In genomic region chr7:80783841-80784240, GRCm38 (mm10) we compare ENCODE assay signal across 19 mouse cellular contexts. TPM values are rescaled to one million over a fixed set of nuclear protein-coding genes. Genes with fewer than 3 reads are reported as not detected.
A peak's percentile ranks its signal among the peaks of the same experiment; 100 is the strongest.
DNase-seq lines count a peak whose midpoint lies in the region; ATAC-seq and TF ChIP-seq lines count a peak whose summit lies in the region.
"Had no signal": no experiment of that assay in that cellular context is flagged by ENCODE, and none has a peak within 500 bp of the region (broad histone marks: within the 10 kb centered on the region; RNA-seq: fewer than 3 reads in every experiment).

No protein-coding gene starts in this region.

- WGBS in kidney, postnatal 0 days, result 90% methylated on average over 5 of the region's 5 CpGs
- 71% methylated on average over 5 of the region's 5 CpGs for WGBS in liver, embryonic 12.5 days (ENCODE audit: insufficient replicate concordance)
- 68% methylated on average over 5 of the region's 5 CpGs for WGBS in stomach, embryonic 16.5 days
- 94% methylated on average over 5 of the region's 5 CpGs for WGBS in forebrain, embryonic 14.5 days

- TF ChIP-seq CTCF in kidney, postnatal 0 days (IDR thresholded peaks at IDR 0.05; ENCODE audit: low read depth), result no peak

- DNase-seq in adrenal gland, postnatal 14 days, result peak; percentile 53
- DNase-seq in adrenal gland, postnatal 4 days (ENCODE audit: low spot score in 2 of 2), result no peak
- DNase-seq in kidney, postnatal 0 days (ENCODE audit: low spot score), result no peak
- DNase-seq in kidney, postnatal 14 days, result no peak
- no peak for DNase-seq in forebrain, embryonic 14.5 days (ENCODE audit: low spot score)
- DNase-seq in left cerebral cortex, adult 9 months (ENCODE audit: low spot score in 2 of 2), result no peak
- DNase-seq: cerebellum, adult 9-11 months; gastrocnemius, postnatal 14 days; lung, postnatal 14 days; thymus, postnatal 36 days had no signal

- no peak overlapping the region for H3K4me3 ChIP-seq in kidney, postnatal 0 days (replicated peaks; ENCODE audit: low read depth, low read length)
- no peak overlapping the region for H3K4me3 ChIP-seq in liver, embryonic 12.5 days
- no peak overlapping the region for H3K4me3 ChIP-seq in stomach, embryonic 16.5 days (replicated peaks; ENCODE audit: low read length)
- H3K4me3 ChIP-seq in forebrain, embryonic 14.5 days (ENCODE audit: low read depth, low read length), result no peak overlapping the region
- H3K4me3 ChIP-seq: embryonic facial prominence, embryonic 15.5 days; forebrain, embryonic 10.5 days; left cerebral cortex, adult 2 months; limb, embryonic 13.5 days; midbrain, embryonic 12.5 days; neural tube, embryonic 15.5 days had no signal

- no peaks in the 10 kb centered on the region for H3K27me3 ChIP-seq in kidney, postnatal 0 days (ENCODE audit: insufficient read depth, low read length)
- H3K27me3 ChIP-seq in liver, embryonic 12.5 days (replicated peaks), result no peaks in the 10 kb centered on the region
- no peaks in the 10 kb centered on the region for H3K27me3 ChIP-seq in stomach, embryonic 16.5 days (ENCODE audit: control insufficient read depth, insufficient read depth, low read length)
- H3K27me3 ChIP-seq in forebrain, embryonic 14.5 days (replicated peaks; ENCODE audit: control insufficient read depth, insufficient read depth, low read length), result no peaks in the 10 kb centered on the region
- H3K27me3 ChIP-seq: embryonic facial prominence, embryonic 15.5 days; limb, embryonic 13.5 days; midbrain, embryonic 12.5 days; neural tube, embryonic 15.5 days had no signal

- no peaks in the 10 kb centered on the region for H3K9me3 ChIP-seq in kidney, postnatal 0 days (replicated peaks; ENCODE audit: low read length)
- H3K9me3 ChIP-seq in liver, embryonic 12.5 days (replicated peaks), result no peaks in the 10 kb centered on the region
- no peaks in the 10 kb centered on the region for H3K9me3 ChIP-seq in stomach, embryonic 16.5 days (replicated peaks; ENCODE audit: control insufficient read depth, low read length)
- H3K9me3 ChIP-seq in forebrain, embryonic 14.5 days (replicated peaks; ENCODE audit: control insufficient read depth, low read length), result no peaks in the 10 kb centered on the region
- H3K9me3 ChIP-seq: embryonic facial prominence, embryonic 15.5 days; forebrain, embryonic 10.5 days; limb, embryonic 13.5 days; midbrain, embryonic 12.5 days; neural tube, embryonic 15.5 days had no signal

- H3K4me1 ChIP-seq in kidney, postnatal 0 days (replicated peaks; ENCODE audit: insufficient read depth, low read length), result peaks cover 33% of the 10 kb centered on the region; the same call in 1 of the 2 replicates
- H3K4me1 ChIP-seq in liver, embryonic 12.5 days, result peaks cover 48% of the 10 kb centered on the region
- peaks cover 59% of the 10 kb centered on the region for H3K4me1 ChIP-seq in stomach, embryonic 16.5 days (ENCODE audit: control insufficient read depth, insufficient read depth, low read length)
- no peaks in the 10 kb centered on the region for H3K4me1 ChIP-seq in forebrain, embryonic 14.5 days (ENCODE audit: control insufficient read depth, insufficient read depth, low read length)

- no peak; the same call in 1 of the 2 replicates for ATAC-seq in kidney, postnatal 0 days (replicated peaks; ENCODE audit: low FRiP score, low read depth)
- ATAC-seq in liver, embryonic 12.5 days, result peak; percentile 48; the same call in 1 of the 2 replicates
- ATAC-seq in stomach, embryonic 16.5 days (ENCODE audit: insufficient read depth, low FRiP score), result no peak
- ATAC-seq in forebrain, embryonic 14.5 days, result no peak
- ATAC-seq: hindbrain, postnatal 0 days had no signal

- H3K9ac ChIP-seq in kidney, postnatal 0 days (ENCODE audit: low read depth, low read length), result no peak overlapping the region
- H3K9ac ChIP-seq in liver, embryonic 12.5 days, result no peak overlapping the region
- no peak overlapping the region for H3K9ac ChIP-seq in stomach, embryonic 16.5 days (ENCODE audit: low read length)
- no peak overlapping the region for H3K9ac ChIP-seq in forebrain, embryonic 14.5 days (ENCODE audit: low read length)
- H3K9ac ChIP-seq: embryonic facial prominence, embryonic 15.5 days; limb, embryonic 13.5 days; midbrain, embryonic 12.5 days; neural tube, embryonic 15.5 days had no signal

- H3K27ac ChIP-seq in kidney, postnatal 0 days, result peak overlapping the region; percentile 31; the same call in 1 of the 2 replicates
- no peak overlapping the region for H3K27ac ChIP-seq in liver, embryonic 12.5 days
- H3K27ac ChIP-seq in stomach, embryonic 16.5 days (ENCODE audit: low read length), result peak overlapping the region; percentile 10
- H3K27ac ChIP-seq in forebrain, embryonic 14.5 days (ENCODE audit: low read depth, low read length), result no peak overlapping the region
- H3K27ac ChIP-seq: embryonic facial prominence, embryonic 15.5 days; forebrain, embryonic 10.5 days; hindbrain, postnatal 0 days; left cerebral cortex, adult 2 months; limb, embryonic 13.5 days; midbrain, embryonic 12.5 days; neural tube, embryonic 15.5 days had no signal

- H3K36me3 ChIP-seq in kidney, postnatal 0 days (ENCODE audit: insufficient read depth, low read length), result no peaks in the 10 kb centered on the region
- no peaks in the 10 kb centered on the region for H3K36me3 ChIP-seq in liver, embryonic 12.5 days
- H3K36me3 ChIP-seq in stomach, embryonic 16.5 days (ENCODE audit: control insufficient read depth, insufficient read depth, low read length), result no peaks in the 10 kb centered on the region
- H3K36me3 ChIP-seq in forebrain, embryonic 14.5 days (ENCODE audit: control insufficient read depth, insufficient read depth, low read length), result no peaks in the 10 kb centered on the region
- H3K36me3 ChIP-seq: embryonic facial prominence, embryonic 15.5 days; forebrain, embryonic 10.5 days; limb, embryonic 13.5 days; midbrain, embryonic 12.5 days; neural tube, embryonic 15.5 days had no signal

- no peak overlapping the region for H3K4me2 ChIP-seq in kidney, postnatal 0 days (ENCODE audit: low read length)
- H3K4me2 ChIP-seq in liver, embryonic 12.5 days, result no peak overlapping the region
- H3K4me2 ChIP-seq in stomach, embryonic 16.5 days (ENCODE audit: low read depth, low read length), result no peak overlapping the region
- no peak overlapping the region for H3K4me2 ChIP-seq in forebrain, embryonic 14.5 days (ENCODE audit: low read length)
- H3K4me2 ChIP-seq: embryonic facial prominence, embryonic 15.5 days; limb, embryonic 13.5 days; midbrain, embryonic 12.5 days; neural tube, embryonic 15.5 days had no signal

RNA-seq across cellular contexts. Expression of gene Iqgap1, which starts 41.9 kb away (rescaled TPM):
- 70.0 and 95.3 TPM in 2 replicates for total RNA-seq in adrenal gland, postnatal 14 days (2021)
- 100 to 1,000 TPM in 1 of 2 experiments, 10 to 100 TPM in 1; 92.0 to 107 TPM for total RNA-seq in adrenal gland, postnatal 4 days (2021)
- 77.0 and 83.7 TPM in 2 replicates for polyA plus RNA-seq in kidney, postnatal 0 days (2015; fragmentation: Nextera tagmentation; extraction: Ambion mirVana)
- 19.4 and 19.9 TPM in 2 replicates for polyA plus RNA-seq in liver, embryonic 12.5 days (2016; fragmentation: Nextera tagmentation; extraction: Ambion mirVana)
- polyA plus RNA-seq in stomach, embryonic 16.5 days (2015; fragmentation: Nextera tagmentation; extraction: Ambion mirVana), result 99.2 and 106 TPM in 2 replicates
- polyA plus RNA-seq in forebrain, embryonic 14.5 days (2014; fragmentation: Nextera tagmentation; extraction: Ambion mirVana), result 16.5 and 21.5 TPM in 2 replicates

Comparison
In these comparisons a context has a peak if more than half of its experiments do, and no peak if none do; other contexts are left out.
1. H3K27ac ChIP-seq: peak in kidney, postnatal 0 days (single experiment) and stomach, embryonic 16.5 days (single experiment); none in liver, embryonic 12.5 days (single experiment) and forebrain, embryonic 14.5 days (single experiment).